Mouse (Mus musculus) brain, adult 2 months (tissue): ENCODE results near the gene Ttbk1.

Experiments
- DNase-seq: peaks from one replicate; pipeline ENCODE4 v3.0.0; 2011; ENCODE audit warnings: low read depth, low spot score

The Ttbk1 gene

DNA sequence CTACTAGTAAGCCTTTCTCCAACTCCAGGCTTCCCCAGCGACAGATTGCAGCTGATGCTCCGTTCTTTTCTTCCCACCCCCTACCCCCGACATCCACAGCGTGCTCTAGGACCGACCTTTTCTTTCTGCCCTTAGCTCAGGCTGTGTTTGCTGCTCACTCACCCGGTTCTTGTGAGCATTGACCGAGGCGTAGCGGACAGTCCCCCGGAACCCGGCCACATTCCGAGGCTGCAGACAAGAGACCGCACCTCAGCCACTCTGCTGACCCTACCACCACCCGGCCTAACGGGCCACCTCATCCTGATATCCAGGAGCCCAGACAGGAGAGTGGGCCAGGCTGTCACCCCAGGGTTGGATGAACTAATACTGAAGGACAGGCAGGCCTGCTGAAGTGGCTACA, 10.2 kb downstream of the Ttbk1 start:
- DNase-seq = no peak

DNA sequence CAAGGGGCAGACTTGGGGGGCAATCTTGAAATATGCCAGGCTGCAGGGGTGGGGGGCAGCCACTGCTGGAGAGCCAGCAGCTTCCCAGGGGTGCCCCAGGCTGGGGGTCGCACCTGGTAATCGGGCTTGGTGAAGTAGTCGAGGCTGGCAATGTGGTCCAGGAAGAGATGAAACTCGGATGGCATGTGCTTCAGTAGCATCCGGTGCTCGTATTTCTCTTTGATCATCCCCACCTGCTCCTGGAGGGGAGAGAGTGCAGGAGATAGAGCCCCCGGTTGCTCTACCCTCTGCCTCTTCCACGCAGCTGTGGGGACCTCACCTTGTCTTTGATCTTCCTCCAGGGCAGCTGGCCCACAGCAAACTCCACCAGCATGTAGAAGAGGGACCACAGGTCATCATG, 10.9 kb downstream of the Ttbk1 start:
- DNase-seq = no peak

DNA sequence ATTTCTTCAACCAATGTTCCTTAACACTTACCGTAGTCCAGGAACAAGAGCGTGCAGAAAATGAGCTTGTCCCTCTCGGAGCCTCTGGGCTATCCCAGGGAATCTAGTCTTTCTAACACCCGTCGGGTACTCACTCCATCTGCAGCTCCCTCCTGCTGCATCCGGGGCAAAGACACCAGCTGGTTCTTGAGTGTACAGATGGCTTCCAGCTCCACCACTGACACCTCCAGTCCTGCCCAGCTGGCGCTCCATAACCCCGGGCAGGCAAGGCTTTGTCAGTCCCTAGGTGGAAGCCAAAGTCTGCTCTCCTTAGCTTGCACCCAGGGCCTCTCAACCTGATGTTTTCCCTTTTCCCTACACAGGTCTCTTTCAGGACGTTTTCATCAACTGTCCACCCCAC, 19.6 kb downstream of the Ttbk1 start:
- peak; percentile 85 for DNase-seq

DNA sequence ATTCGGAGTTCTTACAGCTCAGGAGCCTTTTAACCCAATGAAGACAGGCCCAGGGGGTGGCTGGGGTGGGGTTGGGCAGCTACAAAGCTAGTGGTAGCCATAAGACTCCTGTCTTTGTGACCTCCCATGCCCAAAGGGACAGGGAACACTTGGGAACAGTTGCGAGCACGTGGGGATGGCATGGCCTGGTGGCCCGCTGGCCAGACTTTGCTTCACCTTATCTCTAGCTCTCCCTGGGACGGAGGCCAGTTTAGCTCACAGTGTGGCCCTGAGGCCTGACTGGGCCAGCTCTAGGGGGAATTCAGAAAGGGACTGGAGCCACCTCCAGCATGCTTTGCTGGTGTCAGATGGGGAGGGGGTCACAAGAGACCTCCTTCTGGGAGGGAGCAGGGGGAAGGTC, 25.2 kb downstream of the Ttbk1 start:
- DNase-seq = no peak

DNA sequence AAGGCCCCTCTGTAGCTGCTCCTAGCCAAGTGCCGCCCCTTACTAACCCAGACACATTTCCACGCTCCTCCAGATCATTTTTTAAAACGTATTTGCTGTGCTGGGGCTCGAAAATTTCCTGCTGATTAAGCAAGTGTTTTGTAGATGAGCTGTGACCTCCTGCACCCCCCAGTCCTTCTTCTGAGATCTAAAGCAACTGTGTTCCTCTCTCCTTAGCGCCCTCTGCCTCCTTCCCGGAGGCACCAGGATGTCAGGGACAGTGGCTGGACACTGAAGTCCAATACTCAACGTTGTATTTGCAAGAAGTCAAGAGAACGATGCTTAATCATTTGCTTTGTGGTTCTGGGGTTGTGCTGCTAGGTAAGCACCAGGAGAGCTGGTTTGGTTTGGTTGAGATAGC, 26.1 kb downstream of the Ttbk1 start:
- DNase-seq = no peak

DNA sequence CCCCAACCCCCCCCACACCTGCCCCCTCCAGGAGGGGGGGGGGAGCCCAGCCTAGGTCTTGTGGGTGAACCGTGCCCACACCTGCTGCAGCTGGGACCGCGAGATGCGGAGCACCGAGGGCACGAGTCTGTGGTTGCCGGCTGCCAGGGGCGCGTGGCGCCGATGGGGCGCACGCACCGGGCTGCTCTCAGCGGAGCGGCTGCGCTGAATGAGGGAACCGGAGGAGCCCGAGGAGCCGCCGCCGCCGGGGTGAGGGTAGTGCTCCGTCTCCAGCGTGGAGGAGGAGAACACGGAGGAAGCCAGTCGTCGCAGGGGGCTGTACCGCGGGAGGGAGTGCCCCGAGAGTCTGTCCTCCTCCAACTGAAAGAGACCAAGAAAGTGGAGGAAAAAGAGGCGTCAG, 26.8 kb downstream of the Ttbk1 start:
- DNase-seq = no peak

DNA sequence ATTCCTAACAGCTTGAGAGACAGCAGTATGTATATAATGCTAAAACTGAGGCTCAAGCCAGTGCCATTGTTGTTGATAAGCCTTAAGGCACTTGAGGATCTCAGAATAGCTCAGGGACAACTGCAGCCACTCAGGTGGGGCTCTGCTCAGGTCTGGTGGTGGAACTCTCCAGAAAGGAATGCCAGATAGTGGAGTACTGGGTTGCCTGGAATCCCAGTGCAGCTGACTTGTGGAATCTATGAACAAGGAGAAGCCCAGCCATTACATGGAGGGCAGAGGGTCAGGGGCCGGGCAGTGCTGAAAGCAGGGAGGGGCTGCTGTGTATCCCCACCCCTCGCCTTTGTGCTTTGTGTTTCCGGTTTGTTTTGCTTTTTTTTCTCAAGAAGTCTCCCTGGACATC, 29.0 kb downstream of the Ttbk1 start:
- DNase-seq = no peak

DNA sequence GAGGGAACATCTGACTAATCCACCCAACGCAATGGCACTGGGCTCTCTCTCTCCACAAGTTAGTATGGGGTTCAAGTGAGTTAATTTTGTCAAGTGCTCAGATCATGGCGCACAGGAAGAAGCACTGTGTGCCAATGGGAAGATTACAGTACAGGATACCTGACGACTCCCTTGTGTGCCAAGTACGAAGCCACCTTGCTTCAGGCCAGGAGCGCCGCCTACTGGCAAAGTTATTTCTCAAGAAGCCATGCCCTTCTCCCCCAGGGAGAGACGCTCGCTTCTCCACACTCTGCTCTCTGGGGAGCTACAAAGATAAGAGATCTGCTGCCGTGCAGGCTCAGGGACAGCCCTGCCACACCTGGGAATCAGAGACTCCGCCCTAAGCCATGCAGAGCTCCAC, 29.7 kb downstream of the Ttbk1 start:
- peak; percentile 68 for DNase-seq

DNA sequence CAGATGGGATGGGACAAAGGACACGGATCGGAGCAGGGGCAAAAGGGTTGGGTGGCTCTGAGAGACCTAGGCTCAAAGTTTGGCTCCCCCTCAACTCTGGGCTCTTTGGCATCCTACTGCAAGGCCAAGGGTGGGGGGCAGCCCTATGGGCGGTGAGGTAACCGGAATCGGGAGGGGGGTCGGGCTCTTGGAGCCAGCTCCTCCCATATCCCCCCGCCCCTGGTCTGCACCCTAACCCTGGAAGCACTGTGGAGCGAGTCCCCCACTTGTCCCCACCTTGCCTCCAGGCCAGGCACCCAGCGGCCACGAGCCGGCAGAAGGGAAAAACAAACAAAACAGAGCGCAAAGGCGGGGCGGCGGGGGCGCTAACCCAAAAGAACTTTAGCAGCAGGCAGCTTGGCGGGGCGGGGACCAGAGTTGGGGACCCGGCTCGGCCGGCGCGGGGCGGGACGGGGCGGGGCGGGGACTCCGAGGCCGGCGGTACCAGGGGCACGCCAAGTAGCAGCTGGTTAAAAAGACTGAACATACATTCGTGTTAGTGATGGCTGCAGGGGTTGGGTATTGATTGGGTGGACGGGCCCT, 32.3 kb downstream of the Ttbk1 start:
- no peak for DNase-seq

DNA sequence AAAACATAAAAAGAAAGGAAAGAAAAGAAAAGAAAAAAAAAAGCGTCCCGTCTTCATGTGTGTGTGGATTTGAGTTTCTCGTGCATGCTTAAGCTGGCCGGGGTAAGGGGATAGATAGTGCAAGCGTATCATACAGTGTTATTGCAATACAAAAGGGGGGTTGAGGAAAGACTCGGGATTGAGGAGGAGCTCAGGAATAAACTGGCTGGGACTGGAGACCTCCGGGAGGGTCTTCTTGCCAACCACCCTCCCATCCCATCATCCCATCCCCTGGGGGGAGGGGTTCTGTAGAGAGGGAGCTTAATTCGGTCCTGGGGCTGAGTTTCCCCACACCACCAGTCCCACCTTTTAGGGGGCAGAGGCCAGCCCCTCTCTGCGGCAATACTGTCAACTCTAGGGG, 32.9 kb downstream of the Ttbk1 start:
- DNase-seq = no peak

DNA sequence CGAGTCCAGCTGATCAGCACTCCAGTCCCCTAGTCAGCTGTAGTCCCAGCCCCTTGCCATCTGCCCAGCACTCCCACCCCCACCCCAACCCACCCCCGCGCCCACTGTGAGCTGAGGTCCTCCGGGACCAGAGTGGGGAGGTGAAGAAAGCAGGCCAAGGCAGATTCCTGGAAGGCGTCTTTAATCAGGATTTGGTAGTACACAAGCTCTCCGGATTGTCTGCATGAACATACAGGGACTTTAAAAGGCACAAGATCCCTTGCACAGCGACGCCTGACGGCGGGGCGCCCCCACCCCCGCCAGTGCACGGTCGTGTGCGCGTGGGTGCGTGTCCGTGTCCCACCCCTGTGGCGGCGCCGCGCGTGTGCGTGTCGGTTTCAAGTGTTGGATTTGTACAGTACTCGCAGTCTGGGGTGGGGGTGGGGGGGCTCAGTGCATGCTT, 33.5 kb downstream of the Ttbk1 start:
- DNase-seq = peak; percentile 38

DNA sequence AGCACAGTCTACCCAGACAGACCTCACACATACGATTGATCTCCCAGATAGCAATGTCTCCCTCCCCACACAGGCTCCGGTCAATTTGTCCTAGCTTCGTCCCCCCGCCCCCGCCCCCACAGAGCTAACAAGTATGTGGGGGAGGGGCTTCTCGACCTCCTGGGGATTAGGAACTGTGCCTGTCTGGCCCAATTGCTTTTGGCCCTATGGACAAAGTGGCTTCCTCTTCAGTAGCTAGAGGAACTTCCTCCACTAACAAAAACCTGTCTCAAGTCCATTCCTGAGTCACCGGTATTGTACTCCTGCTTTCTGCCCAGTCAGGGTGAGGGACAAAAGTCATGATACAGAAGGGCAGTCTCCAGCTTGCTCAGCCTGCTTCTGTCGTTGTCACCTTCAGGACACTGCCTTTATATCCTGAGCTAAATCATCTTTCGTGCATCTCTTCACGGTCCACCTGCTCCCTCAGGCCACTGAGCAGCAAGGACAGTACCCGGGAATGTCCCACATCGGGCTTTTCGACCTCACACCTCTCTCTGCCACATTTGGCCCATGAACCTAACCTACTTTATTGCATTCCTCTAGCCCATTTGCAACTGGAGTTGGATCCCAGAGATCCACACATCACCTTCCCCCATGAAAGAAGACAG, 34.0 kb downstream of the Ttbk1 start:
- DNase-seq = no peak

DNA sequence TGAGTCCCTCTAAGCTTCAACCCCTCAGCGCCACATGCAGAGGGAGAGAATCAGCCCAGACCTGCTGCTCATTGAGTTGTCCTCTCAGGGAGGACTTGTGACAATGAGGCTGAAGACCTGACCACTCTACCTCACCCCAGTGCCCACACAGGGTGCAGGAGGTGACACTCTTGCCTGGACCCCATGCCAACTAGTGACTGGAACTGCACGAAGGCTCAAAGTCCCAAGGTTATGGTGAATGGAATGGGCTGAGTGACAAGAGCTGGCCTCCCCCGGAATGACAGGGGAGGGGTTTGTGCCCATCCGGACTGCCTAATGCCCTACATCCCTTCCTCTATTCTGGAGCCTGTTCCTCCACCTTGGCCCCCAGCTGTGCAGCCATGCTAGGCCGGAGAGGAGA, 34.8 kb downstream of the Ttbk1 start:
- DNase-seq = no peak

DNA sequence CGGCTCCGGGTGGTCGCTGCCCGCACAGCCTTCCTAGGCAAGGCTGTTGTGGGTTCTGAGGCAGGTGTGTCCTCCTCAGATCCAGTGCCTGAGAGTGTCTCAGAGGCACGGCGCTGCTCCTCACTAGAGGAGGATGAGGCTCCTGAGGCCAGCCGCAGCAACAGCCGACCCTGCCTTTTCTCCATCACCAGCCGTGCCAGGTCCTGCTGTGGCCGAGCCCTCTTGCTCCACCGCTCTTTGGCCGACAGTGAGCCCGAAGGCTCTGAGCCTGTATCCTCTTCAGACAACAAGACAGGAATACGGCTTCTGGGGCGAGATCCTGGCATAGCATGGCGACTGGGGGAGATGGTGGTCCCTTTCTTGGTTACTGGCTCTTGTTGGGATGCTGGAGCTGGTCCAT, 41.2 kb downstream of the Ttbk1 start:
- no peak for DNase-seq

DNA sequence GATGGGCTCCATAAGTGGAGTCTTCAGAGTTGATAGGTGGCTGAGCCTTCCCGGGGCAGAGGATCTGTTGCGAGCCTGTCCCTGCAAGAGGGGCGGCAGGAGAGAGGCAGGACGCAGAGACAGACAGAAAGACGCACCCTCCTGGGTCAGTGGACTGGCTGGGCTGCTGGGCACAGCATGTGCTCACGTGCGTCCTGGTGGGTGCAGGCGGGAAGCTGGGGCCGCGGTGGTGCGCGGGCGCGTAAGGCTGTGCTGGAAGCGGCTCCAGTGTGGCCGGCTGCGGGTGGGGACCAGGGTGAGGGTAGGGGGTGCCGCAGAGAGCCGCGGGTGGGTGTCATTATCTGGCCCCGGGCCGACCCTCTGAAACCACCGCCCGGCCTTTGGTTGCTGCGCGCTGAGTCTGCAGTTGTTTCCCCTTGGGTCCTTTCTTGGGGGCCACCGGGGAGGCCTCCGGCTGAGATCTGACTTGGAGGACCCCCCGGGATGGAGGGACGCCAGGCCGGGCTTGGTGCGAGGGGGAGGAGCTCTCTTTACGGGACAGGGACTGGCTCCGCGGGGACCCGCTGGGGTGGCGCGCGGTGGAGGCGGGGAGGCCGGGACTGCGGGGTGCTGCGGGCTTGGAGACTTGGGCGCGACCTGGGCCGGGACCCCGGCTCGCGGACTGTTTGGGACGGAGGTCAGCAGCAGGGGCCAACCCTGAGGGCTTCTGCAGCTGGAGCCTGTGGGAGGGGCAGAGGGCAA, 42.5 kb downstream of the Ttbk1 start:
- no peak for DNase-seq

DNA sequence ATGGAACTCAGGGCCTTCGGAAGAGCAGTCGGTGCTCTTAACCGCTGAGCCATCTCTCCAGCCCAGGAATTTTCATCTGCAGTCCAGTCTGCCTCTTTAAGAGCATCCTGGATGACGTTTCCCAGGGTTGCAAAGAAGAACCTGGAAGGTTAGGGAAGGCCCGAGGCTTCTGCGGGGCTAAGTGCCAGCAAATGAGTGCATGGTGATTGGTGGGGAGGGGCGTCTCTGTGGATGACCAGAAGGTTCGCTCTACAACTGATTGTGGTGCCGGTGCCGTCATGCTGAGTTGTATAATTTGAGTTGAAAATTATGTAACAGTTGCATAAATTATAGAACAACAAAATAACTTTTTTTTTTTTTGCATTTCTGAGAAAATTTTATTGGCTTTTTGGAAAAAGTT, 48.3 kb downstream of the Ttbk1 start:
- no peak for DNase-seq

DNA sequence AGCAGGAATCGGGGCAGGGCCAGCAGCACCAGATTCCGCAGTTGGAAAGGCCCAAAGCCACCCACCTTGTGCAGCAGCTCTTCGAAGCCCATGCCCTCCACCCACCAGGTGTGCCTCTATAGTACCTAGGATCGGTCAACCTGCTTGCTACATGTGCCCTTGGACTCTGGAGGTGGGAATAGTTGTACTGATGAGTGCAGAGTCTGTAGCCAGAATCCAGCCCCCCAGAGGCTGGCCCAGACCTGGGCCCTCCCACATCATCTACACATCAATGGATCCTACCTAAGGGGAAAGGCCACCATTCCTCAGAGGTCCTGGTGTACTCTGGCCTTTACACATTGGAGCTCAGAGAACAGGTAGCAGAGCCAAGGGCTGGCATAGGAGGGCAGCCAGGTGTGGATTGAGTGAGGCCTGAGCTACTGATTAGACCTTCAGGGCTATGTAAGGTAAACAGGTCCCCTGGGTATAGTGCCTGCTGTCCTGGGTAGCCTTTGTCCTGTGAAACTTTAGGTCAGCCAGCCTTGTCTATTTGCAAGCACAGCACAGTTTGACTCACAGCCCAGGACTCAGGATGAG, 49.1 kb downstream of the Ttbk1 start, which contains the start of gene Slc22a7:
Gene Slc22a7 (minus strand): TSS at position 160 of the 576 bp plus-strand sequence.
- no peak for DNase-seq

DNA sequence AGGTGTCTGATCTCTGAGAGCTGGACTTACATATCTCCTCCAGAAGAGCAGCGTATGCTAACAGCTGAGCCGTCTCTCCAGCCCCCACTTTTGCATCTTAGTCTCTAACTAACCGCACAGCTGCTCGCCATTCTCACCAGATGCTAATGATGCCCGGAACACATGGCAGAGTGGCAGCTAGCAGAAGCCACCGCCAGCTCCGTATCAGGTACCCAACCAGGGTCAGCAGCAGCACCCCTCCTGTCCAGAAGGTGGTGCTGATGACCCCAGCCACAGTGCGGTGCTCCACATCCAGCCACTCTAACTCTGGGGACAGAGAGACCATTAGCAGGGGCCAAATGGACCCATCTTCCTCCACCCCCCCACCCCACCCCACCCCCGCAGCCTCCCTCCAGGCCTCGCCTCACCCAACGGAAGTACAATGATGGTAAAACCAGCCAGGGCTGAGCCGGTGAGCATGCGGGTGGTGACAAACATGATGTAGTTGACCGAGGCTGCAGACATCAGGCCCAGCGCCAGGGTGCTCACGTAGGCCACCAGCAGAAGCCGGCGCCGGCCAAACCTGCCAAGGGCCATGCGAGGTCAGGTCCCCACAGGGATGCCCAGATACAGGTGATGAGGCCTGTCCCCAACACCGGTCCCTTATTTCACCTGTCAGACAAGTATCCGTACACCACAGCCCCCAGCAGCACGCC, 50.7 kb downstream of the Ttbk1 start:
- DNase-seq = peak; percentile 59

DNA sequence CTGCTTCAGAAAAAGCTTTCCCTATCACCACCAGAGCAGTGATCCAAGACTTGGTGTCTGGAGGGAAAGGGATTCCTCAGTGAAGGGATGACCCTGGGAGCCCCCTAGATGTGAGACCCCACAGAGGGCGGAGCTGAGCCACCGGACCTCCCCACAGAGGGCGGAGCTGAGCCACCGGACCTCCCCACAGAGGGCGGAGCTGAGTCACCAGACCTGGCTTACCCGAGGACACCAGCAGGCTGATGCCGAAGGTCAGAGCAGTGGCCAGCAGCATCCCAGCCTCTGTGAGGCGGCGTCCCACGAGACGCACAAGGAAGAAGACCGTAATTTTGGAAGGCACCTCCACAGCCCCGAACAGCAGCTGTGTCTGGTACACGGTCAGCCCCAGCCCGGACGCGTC, 53.8 kb downstream of the Ttbk1 start:
- no peak for DNase-seq

DNA sequence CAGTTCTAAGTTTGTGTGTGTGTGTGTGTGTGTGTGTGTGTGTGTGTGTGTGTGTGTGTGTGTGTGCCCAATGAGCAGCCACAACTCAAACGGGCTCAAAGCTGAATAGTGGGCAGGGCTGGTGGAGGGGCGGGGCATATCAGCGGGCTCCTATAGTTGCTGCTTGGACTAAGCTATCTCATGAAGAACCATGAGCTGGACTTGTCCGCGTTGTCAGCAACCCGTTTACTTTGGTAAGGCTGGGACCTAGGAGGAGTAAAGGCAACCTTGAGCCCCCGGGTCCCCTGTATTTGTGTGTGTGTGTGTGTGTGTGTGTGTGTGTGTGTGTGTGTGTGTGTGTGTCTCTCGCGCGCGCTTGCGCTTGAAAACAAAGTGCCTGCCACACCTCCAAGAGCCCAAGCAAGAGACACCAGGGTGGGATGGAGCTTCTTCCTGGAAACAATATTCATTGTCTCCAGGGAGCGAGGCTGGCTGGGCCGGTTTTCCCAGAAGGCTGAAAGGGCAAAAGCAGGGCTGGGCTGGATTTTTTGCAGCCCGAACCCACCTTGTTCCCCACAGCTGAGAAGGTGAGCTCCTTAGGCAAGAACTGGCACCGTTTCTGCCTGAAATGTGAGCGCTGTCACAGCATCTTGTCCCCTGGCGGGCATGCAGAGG, 58.6 kb downstream of the Ttbk1 start, which contains the start of gene Crip3:
Gene Crip3 (plus strand): TSS at position 166 of the 654 bp plus-strand sequence.
- DNase-seq = no peak

DNA sequence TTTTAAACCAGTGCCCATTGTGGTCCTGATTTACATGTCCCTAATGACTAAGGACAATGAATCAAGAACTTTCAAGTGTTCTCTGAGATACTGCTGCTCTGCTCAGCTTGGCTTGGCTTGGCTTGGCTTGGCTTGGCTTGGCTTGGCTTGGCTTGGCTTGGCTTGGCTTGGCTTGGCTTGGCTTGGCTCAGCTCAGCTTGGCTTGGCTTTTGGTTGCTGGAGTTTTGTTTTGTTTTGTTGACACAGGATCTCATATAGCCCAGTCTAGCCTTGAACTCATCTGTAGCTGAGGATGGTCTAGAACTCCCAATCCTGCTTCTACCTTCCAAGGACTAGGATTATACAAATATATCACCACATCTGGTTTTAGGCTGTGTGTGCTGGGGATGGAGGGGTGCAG, 61.0 kb downstream of the Ttbk1 start:
- DNase-seq = no peak
